Mouse (Mus musculus) G1E (cell line): Measurements from ENCODE around the gene Srp14.

Source experiments
- CTCF ChIP-seq: IDR thresholded peaks from 2 replicates; pipeline ENCODE4 v1.5.1; 2012; ENCODE audit warnings: low read depth, low read length, inconsistent platforms, mixed read lengths
- POLR2AphosphoS5 ChIP-seq: IDR thresholded peaks from 2 replicates; pipeline ENCODE4 v1.6.1; 2012; ENCODE audit warnings: low read depth, low read length, inconsistent platforms; ENCODE audit not compliant: insufficient replicate concordance

DNA sequence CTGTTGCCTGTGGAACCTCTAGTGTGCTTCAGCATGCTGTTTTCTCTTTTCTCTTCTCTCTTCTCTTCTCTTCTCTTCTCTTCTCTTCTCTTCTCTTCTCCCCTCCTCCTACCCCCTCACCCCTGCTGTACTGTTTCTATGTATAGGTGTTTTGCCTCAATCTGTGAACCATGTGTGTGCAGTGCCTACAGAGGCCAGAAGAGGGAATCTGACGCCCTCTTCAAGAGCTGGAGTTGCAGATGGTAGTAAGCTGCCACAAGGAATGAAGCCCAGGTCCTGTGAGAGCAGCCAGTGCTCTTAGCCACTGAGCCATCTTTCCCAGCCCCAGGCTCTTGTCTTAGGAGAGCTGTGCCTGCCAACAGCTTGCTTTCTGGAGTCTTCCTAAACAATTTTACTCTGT is 12.9 kb downstream of the Srp14 start:
- no peak for TF ChIP-seq CTCF
- TF ChIP-seq POLR2AphosphoS5 = no peak
